In the genomic region with DNA sequence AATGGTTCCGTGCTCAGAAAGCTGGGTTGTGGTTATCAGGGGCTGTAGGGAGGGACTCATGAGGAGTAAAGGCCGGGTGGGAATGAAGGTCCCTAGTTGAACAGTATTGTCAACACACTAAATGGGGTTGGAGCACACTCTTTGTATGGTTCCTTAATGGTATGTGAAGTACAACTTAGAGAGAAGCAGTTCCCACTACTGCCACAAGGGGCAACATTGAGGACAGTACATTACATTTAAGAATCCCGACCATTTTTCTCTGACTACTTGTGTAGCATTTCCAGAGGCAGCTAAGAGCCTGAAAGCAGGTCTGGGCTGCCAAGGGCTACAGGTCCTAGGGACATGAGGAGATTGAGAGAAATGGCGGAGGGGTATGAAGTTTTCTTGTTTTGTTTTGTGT, we compare ENCODE assay signal across 10 mouse cellular contexts. TPM values are rescaled to one million over a fixed set of nuclear protein-coding genes. Genes with fewer than 3 reads are reported as not detected.
DNase-seq lines count a peak whose midpoint lies in the region; ATAC-seq and TF ChIP-seq lines count a peak whose summit lies in the region.
"Had no signal": no experiment of that assay in that cellular context is flagged by ENCODE, and none has a peak within 500 bp of the region (broad histone marks: within the 10 kb centered on the region; RNA-seq: fewer than 3 reads in every experiment).

No protein-coding gene starts in this region.

- H3K27ac ChIP-seq in intestine, embryonic 14.5 days (ENCODE audit: low read depth): no peak overlapping the region
- no peak overlapping the region for H3K27ac ChIP-seq in intestine, embryonic 15.5 days
- H3K27ac ChIP-seq in neural tube, embryonic 11.5 days (ENCODE audit: low read depth, low read length): no peak overlapping the region
- H3K27ac ChIP-seq: embryonic facial prominence, embryonic 13.5 days had no signal

- peak; percentile 96 for TF ChIP-seq CTCF in E14TG2a.4 (conservative IDR thresholded peaks at IDR 0.05; ENCODE audit: low read length)

- no peak for ATAC-seq in intestine, embryonic 14.5 days (replicated peaks; ENCODE audit: low FRiP score, low TSS enrichment, low read depth)
- no peak for ATAC-seq in intestine, embryonic 15.5 days
- ATAC-seq in neural tube, embryonic 11.5 days (ENCODE audit: insufficient read depth, low FRiP score, low TSS enrichment): no peak

- H3K9ac ChIP-seq in intestine, embryonic 14.5 days (ENCODE audit: low read length): no peak overlapping the region
- no peak overlapping the region for H3K9ac ChIP-seq in intestine, embryonic 15.5 days
- H3K9ac ChIP-seq in neural tube, embryonic 11.5 days (ENCODE audit: low read length): no peak overlapping the region
- H3K9ac ChIP-seq: embryonic facial prominence, embryonic 13.5 days had no signal

- DNase-seq in intestine, embryonic 14.5 days (ENCODE audit: low spot score): peak; percentile 76
- peak; percentile 60 for DNase-seq in c-Kit-positive CD71-positive TER-119-negative erythroid progenitor cells, embryonic 14.5 days (ENCODE audit: low read depth)
- peak; percentile 82 for DNase-seq in forelimb bud, embryonic 11.5 days (ENCODE audit: low read depth, low spot score)
- DNase-seq in left cerebral cortex, postnatal 4 days: peak; percentile 58
- peak; percentile 51 for DNase-seq in neural tube, embryonic 11.5 days (ENCODE audit: low spot score)
- DNase-seq in thymus, postnatal 25 days: peak; percentile 66

- no peaks in the 10 kb centered on the region for H3K4me1 ChIP-seq in intestine, embryonic 14.5 days (replicated peaks; ENCODE audit: control insufficient read depth, insufficient read depth, low read length)
- H3K4me1 ChIP-seq in intestine, embryonic 15.5 days (replicated peaks): no peaks in the 10 kb centered on the region
- H3K4me1 ChIP-seq in E14TG2a.4 (replicated peaks; ENCODE audit: low read depth, low read length): peaks cover 14% of the 10 kb centered on the region
- H3K4me1 ChIP-seq in neural tube, embryonic 11.5 days (ENCODE audit: control insufficient read depth, insufficient read depth, low read length): no peaks in the 10 kb centered on the region
- H3K4me1 ChIP-seq: embryonic facial prominence, embryonic 13.5 days had no signal

- H3K9me3 ChIP-seq in intestine, embryonic 14.5 days (ENCODE audit: control insufficient read depth, low read length): no peaks in the 10 kb centered on the region
- no peaks in the 10 kb centered on the region for H3K9me3 ChIP-seq in intestine, embryonic 15.5 days
- H3K9me3 ChIP-seq in E14TG2a.4 (ENCODE audit: low read length): no peaks in the 10 kb centered on the region
- no peaks in the 10 kb centered on the region for H3K9me3 ChIP-seq in neural tube, embryonic 11.5 days (ENCODE audit: control insufficient read depth, low read length)
- H3K9me3 ChIP-seq: embryonic facial prominence, embryonic 13.5 days had no signal

- WGBS in intestine, embryonic 14.5 days: 26% methylated on average over 4 of the region's 4 CpGs
- 33% methylated on average over 4 of the region's 4 CpGs for WGBS in intestine, embryonic 15.5 days
- 37% methylated on average over 4 of the region's 4 CpGs for WGBS in neural tube, embryonic 11.5 days

- intact Hi-C loops in left cerebral cortex, postnatal 4 days (cut with DNase I): no loop called here

- H3K4me2 ChIP-seq in intestine, embryonic 14.5 days (ENCODE audit: low read length): no peak overlapping the region
- no peak overlapping the region for H3K4me2 ChIP-seq in intestine, embryonic 15.5 days (replicated peaks)
- no peak overlapping the region for H3K4me2 ChIP-seq in neural tube, embryonic 11.5 days (ENCODE audit: low read depth)
- H3K4me2 ChIP-seq: embryonic facial prominence, embryonic 13.5 days had no signal

- no peaks in the 10 kb centered on the region for H3K27me3 ChIP-seq in intestine, embryonic 14.5 days (replicated peaks; ENCODE audit: control insufficient read depth, insufficient read depth, low read length)
- H3K27me3 ChIP-seq in intestine, embryonic 15.5 days (replicated peaks): peaks cover 4% of the 10 kb centered on the region; the same call in 1 of the 2 replicates
- H3K27me3 ChIP-seq in E14TG2a.4 (ENCODE audit: insufficient read depth, low read length): 0 out of 2 replicates have a peak, but pooled peaks cover 4% of the 10 kb centered on the region
- H3K27me3 ChIP-seq in neural tube, embryonic 11.5 days (ENCODE audit: control insufficient read depth, insufficient read depth, low read length): no peaks in the 10 kb centered on the region

- H3K4me3 ChIP-seq in intestine, embryonic 14.5 days (ENCODE audit: low read depth, low read length): no peak overlapping the region
- H3K4me3 ChIP-seq in intestine, embryonic 15.5 days (replicated peaks): no peak overlapping the region
- H3K4me3 ChIP-seq in E14TG2a.4 (replicated peaks; ENCODE audit: low read length): no peak overlapping the region
- no peak overlapping the region for H3K4me3 ChIP-seq in neural tube, embryonic 11.5 days (ENCODE audit: low read depth, low read length)
- H3K4me3 ChIP-seq: embryonic facial prominence, embryonic 13.5 days had no signal

- no peaks in the 10 kb centered on the region for H3K36me3 ChIP-seq in intestine, embryonic 14.5 days (ENCODE audit: control insufficient read depth, insufficient read depth, low read length)
- no peaks in the 10 kb centered on the region for H3K36me3 ChIP-seq in intestine, embryonic 15.5 days
- peaks cover 6% of the 10 kb centered on the region; the same call in 1 of the 2 replicates for H3K36me3 ChIP-seq in E14TG2a.4 (ENCODE audit: insufficient read depth, low read length)
- no peaks in the 10 kb centered on the region for H3K36me3 ChIP-seq in neural tube, embryonic 11.5 days (ENCODE audit: control insufficient read depth, insufficient read depth, low read length)
- H3K36me3 ChIP-seq: embryonic facial prominence, embryonic 13.5 days had no signal

RNA-seq across cellular contexts. Expression of a gene that starts 2.5 kb away (rescaled TPM):
- 1.1 and 1.5 TPM in 2 replicates for polyA plus RNA-seq in intestine, embryonic 14.5 days (2014; fragmentation: Nextera tagmentation; extraction: Ambion mirVana)
- polyA plus RNA-seq in intestine, embryonic 15.5 days (2015; fragmentation: Nextera tagmentation; extraction: Ambion mirVana): 5.1 and 9.9 TPM in 2 replicates
- total RNA-seq in left cerebral cortex, postnatal 4 days (2021): 1 to 10 TPM in 1 of 2 experiments, under 1 TPM in 1; 0.74 to 1.4 TPM
- polyA plus RNA-seq in neural tube, embryonic 11.5 days (2014; fragmentation: Nextera tagmentation; extraction: Ambion mirVana): not detected in 2 replicates
- total RNA-seq: left cerebral cortex, adult 18-20 months had no signal
- polyA plus RNA-seq: embryonic facial prominence, embryonic 13.5 days had no signal

RNA-seq across cellular contexts. Expression of a gene that starts 2.8 kb away (rescaled TPM):
- polyA plus RNA-seq in intestine, embryonic 14.5 days (2014; fragmentation: Nextera tagmentation; extraction: Ambion mirVana): 2.1 and 2.9 TPM in 2 replicates
- 2.1 and 3.3 TPM in 2 replicates for polyA plus RNA-seq in intestine, embryonic 15.5 days (2015; fragmentation: Nextera tagmentation; extraction: Ambion mirVana)
- 1 to 10 TPM; 3.8 to 4.7 TPM for total RNA-seq in left cerebral cortex, postnatal 4 days (2021)
- polyA plus RNA-seq in neural tube, embryonic 11.5 days (2014; fragmentation: Nextera tagmentation; extraction: Ambion mirVana): 1.3 and 1.8 TPM in 2 replicates

RNA-seq across cellular contexts. Expression of a gene that starts 5.3 kb away (rescaled TPM):
- 0.26 TPM in 1 of 2 replicates, not detected in the other for polyA plus RNA-seq in intestine, embryonic 14.5 days (2014; fragmentation: Nextera tagmentation; extraction: Ambion mirVana)
- 0.14 and 0.20 TPM in 2 replicates for polyA plus RNA-seq in intestine, embryonic 15.5 days (2015; fragmentation: Nextera tagmentation; extraction: Ambion mirVana)
- under 1 TPM; 0.34 to 0.48 TPM for total RNA-seq in left cerebral cortex, postnatal 4 days (2021)
- polyA plus RNA-seq in neural tube, embryonic 11.5 days (2014; fragmentation: Nextera tagmentation; extraction: Ambion mirVana): 0.18 TPM in 1 of 2 replicates, not detected in the other
- total RNA-seq: left cerebral cortex, adult 18-20 months had no signal

RNA-seq across cellular contexts. Expression of a gene that starts 12.2 kb away (rescaled TPM):
- 1,105 and 1,121 TPM in 2 replicates for polyA plus RNA-seq in intestine, embryonic 14.5 days (2014; fragmentation: Nextera tagmentation; extraction: Ambion mirVana)
- 939 and 946 TPM in 2 replicates for polyA plus RNA-seq in intestine, embryonic 15.5 days (2015; fragmentation: Nextera tagmentation; extraction: Ambion mirVana)
- 100 to 1,000 TPM; 435 to 447 TPM for total RNA-seq in left cerebral cortex, postnatal 4 days (2021)
- polyA plus RNA-seq in neural tube, embryonic 11.5 days (2014; fragmentation: Nextera tagmentation; extraction: Ambion mirVana): 1,025 and 1,061 TPM in 2 replicates

RNA-seq across cellular contexts. Expression of a gene that starts 26.7 kb away (rescaled TPM):
- polyA plus RNA-seq in intestine, embryonic 14.5 days (2014; fragmentation: Nextera tagmentation; extraction: Ambion mirVana): not detected in 2 replicates
- polyA plus RNA-seq in intestine, embryonic 15.5 days (2015; fragmentation: Nextera tagmentation; extraction: Ambion mirVana): not detected in 2 replicates
- total RNA-seq in left cerebral cortex, postnatal 4 days (2021): not detected
- not detected in 2 replicates for polyA plus RNA-seq in neural tube, embryonic 11.5 days (2014; fragmentation: Nextera tagmentation; extraction: Ambion mirVana)
- total RNA-seq: left cerebral cortex, adult 18-20 months had no signal
- polyA plus RNA-seq: embryonic facial prominence, embryonic 13.5 days had no signal
